Mouse (Mus musculus): ENCODE measurements around the gene Dgkq. TPM values are rescaled to one million over a fixed set of nuclear protein-coding genes. Genes with fewer than 3 reads are reported as not detected.

Dgkq gene
- total RNA-seq, 2 experiments from 2014 or later: 8.3 to 9.3 TPM

- peak; percentile 38 for ATAC-seq (replicated peaks; ENCODE audit: poor library complexity, severe bottlenecking)
Observed at GRCm38 (mm10) chr5:108628891-108629633, 40.4 kb downstream of the Dgkq start.

DNA sequence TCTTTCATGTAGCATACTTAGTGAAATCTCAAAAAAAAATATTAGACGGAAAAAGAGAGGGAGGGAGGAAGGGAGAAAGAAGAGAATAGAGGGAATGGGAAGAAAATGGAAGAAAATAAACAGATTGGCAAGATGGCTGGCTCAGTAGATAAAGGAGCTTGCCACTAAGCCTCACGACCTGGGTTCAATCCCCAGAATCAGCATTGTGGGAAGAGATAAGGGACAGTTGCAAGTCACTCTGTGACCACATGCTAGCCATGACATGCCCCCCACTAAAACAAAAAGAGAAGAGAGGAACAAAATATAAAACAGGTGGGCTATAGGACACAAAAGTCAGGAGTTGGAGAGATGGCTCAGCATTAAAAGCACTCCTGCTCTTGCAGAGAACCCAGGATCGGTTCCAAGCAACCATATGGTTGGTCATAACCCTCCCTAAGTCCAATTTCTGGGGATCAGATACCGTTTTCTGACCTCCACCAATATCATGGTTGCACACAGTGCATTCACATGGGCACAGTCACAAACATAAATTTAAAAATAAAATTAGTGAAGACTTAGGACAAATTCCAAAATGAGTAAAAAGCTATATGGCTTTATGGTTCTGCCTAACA, 43.3 kb downstream of the Dgkq start:
- no peak for ATAC-seq (replicated peaks; ENCODE audit: poor library complexity, severe bottlenecking)

GRCm38 (mm10) chr5:108621870-108622269, 47.6 kb downstream of the Dgkq start:
- ATAC-seq (replicated peaks; ENCODE audit: poor library complexity, severe bottlenecking): no peak

- ATAC-seq (replicated peaks; ENCODE audit: poor library complexity, severe bottlenecking): no peak
Observed at GRCm38 (mm10) chr5:108610426-108610825, 59.0 kb downstream of the Dgkq start.

DNA sequence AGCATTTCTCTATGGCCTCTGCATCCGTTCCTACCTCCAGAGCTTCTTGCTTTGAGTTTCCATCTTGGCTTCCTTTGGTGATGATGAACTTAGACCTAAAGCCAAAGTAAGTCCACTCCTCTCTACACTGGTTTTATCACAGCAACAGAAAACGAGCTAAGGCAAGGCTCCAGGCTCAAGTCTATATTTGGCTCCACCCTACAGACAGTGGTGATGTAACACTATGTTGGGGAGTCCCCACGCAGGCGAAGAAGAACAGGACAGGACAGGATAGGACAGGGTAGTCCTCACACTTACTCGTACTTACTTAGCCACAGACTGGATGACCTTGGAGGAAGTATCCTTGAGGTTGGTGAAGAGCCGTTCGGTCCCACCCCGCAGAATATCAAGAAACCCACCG, 66.9 kb downstream of the Dgkq start:
- ATAC-seq (replicated peaks; ENCODE audit: poor library complexity, severe bottlenecking): no peak

DNA sequence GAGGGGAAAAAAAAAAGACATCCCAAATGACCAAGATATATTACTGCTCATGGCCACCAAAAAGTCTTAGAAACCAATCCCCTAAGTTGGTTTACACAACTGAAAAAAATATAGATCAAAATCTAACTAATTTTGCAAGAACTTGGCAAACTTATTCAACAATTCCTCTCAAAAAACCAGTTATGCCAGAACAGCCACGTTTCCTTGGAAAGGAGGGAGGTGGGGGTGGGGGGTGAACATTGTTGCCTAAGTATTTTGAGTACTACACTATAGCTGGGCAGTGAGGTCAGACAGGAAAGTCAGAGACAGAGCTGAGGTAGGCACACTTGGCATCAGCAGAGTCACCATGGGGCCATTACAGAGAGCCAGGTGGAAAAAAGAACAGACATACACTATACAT, 69.5 kb downstream of the Dgkq start:
- no peak for ATAC-seq (replicated peaks; ENCODE audit: poor library complexity, severe bottlenecking)

Other genes starting within 250 kb of the Dgkq start
- 336 and 382 TPM in 2 replicates for gene Atp5k, start 235.2 kb downstream of the Dgkq start, total RNA-seq (2014; fragmentation: Nextera tagmentation)
- 162 and 258 TPM in 2 replicates for gene Atp5k, start 235.2 kb downstream of the Dgkq start, total RNA-seq (2017)
- gene Mfsd7a, start 220.8 kb downstream of the Dgkq start, total RNA-seq (2014; fragmentation: Nextera tagmentation): 1.1 and 3.2 TPM in 2 replicates
- 0.95 and 2.0 TPM in 2 replicates for gene Mfsd7a, start 220.8 kb downstream of the Dgkq start, total RNA-seq (2017)
- 16.7 and 19.0 TPM in 2 replicates for gene Pcgf3, start 208.4 kb downstream of the Dgkq start, total RNA-seq (2014; fragmentation: Nextera tagmentation)
- 9.5 and 9.9 TPM in 2 replicates for gene Pcgf3, start 208.4 kb downstream of the Dgkq start, total RNA-seq (2017)
- gene Cplx1, start 119.6 kb downstream of the Dgkq start, total RNA-seq (2014; fragmentation: Nextera tagmentation): not detected in 2 replicates
- not detected in 2 replicates for gene Cplx1, start 119.6 kb downstream of the Dgkq start, total RNA-seq (2017)
- 78.7 and 82.2 TPM in 2 replicates for gene Gak, start 39.9 kb downstream of the Dgkq start, total RNA-seq (2014; fragmentation: Nextera tagmentation)
- gene Gak, start 39.9 kb downstream of the Dgkq start, total RNA-seq (2017): 91.8 and 111 TPM in 2 replicates
- gene Tmem175, start 39.9 kb downstream of the Dgkq start, total RNA-seq (2014; fragmentation: Nextera tagmentation): 24.4 and 29.3 TPM in 2 replicates
- 11.0 and 17.6 TPM in 2 replicates for gene Tmem175, start 39.9 kb downstream of the Dgkq start, total RNA-seq (2017)
- gene Idua, start 9.3 kb downstream of the Dgkq start, total RNA-seq (2014; fragmentation: Nextera tagmentation): 13.3 and 18.6 TPM in 2 replicates
- 5.9 and 6.4 TPM in 2 replicates for gene Idua, start 9.3 kb downstream of the Dgkq start, total RNA-seq (2017)
- gene Slc26a1, start 5.9 kb upstream of the Dgkq start, total RNA-seq (2014; fragmentation: Nextera tagmentation): not detected in 2 replicates
- gene Slc26a1, start 5.9 kb upstream of the Dgkq start, total RNA-seq (2017): 0.10 TPM in 1 of 2 replicates, not detected in the other
- gene Fgfrl1, start 22.7 kb upstream of the Dgkq start, total RNA-seq (2014; fragmentation: Nextera tagmentation): 2.0 and 5.1 TPM in 2 replicates
- 0.86 and 1.5 TPM in 2 replicates for gene Fgfrl1, start 22.7 kb upstream of the Dgkq start, total RNA-seq (2017)
- not detected in 2 replicates for gene Rnf212, start 105.3 kb upstream of the Dgkq start, total RNA-seq (2014; fragmentation: Nextera tagmentation)
- not detected in 2 replicates for gene Rnf212, start 105.3 kb upstream of the Dgkq start, total RNA-seq (2017)
- not detected in 2 replicates for gene Tmed11, start 125.7 kb upstream of the Dgkq start, total RNA-seq (2014; fragmentation: Nextera tagmentation)
- gene Tmed11, start 125.7 kb upstream of the Dgkq start, total RNA-seq (2017): not detected in 2 replicates
- not detected in 2 replicates for gene Vmn2r8, start 139.2 kb upstream of the Dgkq start, total RNA-seq (2014; fragmentation: Nextera tagmentation)
- not detected in 2 replicates for gene Vmn2r8, start 139.2 kb upstream of the Dgkq start, total RNA-seq (2017)
- not detected in 2 replicates for gene Vmn2r9, start 182.9 kb upstream of the Dgkq start, total RNA-seq (2014; fragmentation: Nextera tagmentation)
- gene Vmn2r9, start 182.9 kb upstream of the Dgkq start, total RNA-seq (2017): not detected in 2 replicates